Mouse (Mus musculus) limb, embryonic 14.5 days (tissue): ENCODE measurements around the gene Spata25. TPM values are rescaled to one million over a fixed set of nuclear protein-coding genes. Genes with fewer than 3 reads are reported as not detected.

Experiments
- ATAC-seq: fragments of 200-750 bp; cut with Nextera tagmentation; 2 replicates; pipeline ENCODE4 v1.8.0; 2017; ENCODE audit warnings: low read depth, moderate number of reproducible peaks, moderate TSS enrichment; ENCODE audit not compliant: low FRiP score
- DNase-seq: peaks from one replicate; pipeline ENCODE4 v3.0.0-alpha.2; 2015; ENCODE audit warnings: low spot score
- H3K27ac ChIP-seq: fragments of 300-500 bp; sonication (generic); replicated peaks from 2 replicates; pipeline ENCODE4 v1.5.1; 2014; ENCODE audit warnings: low read depth, mild to moderate bottlenecking, low read length, moderate library complexity, mixed read lengths
- H3K27me3 ChIP-seq: fragments of 300-500 bp; sonication (generic); 2 replicates; pipeline ENCODE4 v1.6.1; 2014; ENCODE audit warnings: low read length, mixed read lengths; ENCODE audit not compliant: control insufficient read depth, insufficient read depth
- H3K36me3 ChIP-seq: fragments of 300-500 bp; sonication (generic); 2 replicates; pipeline ENCODE4 v1.6.1; 2014; ENCODE audit warnings: mild to moderate bottlenecking, low read length, moderate library complexity, mixed read lengths; ENCODE audit not compliant: control insufficient read depth, insufficient read depth
- H3K4me1 ChIP-seq: fragments of 300-500 bp; sonication (generic); 2 replicates; pipeline ENCODE4 v1.6.1; 2014; ENCODE audit warnings: antibody characterized with exemption, low read length, mixed read lengths; ENCODE audit not compliant: control insufficient read depth, insufficient read depth
- H3K4me2 ChIP-seq: fragments of 300-500 bp; sonication (generic); replicated peaks from 2 replicates; pipeline ENCODE4 v1.6.1; 2014; ENCODE audit warnings: low read depth, mild to moderate bottlenecking, low read length, moderate library complexity; ENCODE audit not compliant: severe bottlenecking
- H3K4me3 ChIP-seq: fragments of 300-500 bp; sonication (generic); replicated peaks from 2 replicates; pipeline ENCODE4 v1.5.1; 2014; ENCODE audit warnings: low read length
- H3K9ac ChIP-seq: fragments of 300-500 bp; sonication (generic); 2 replicates; pipeline ENCODE4 v1.6.1; 2014; ENCODE audit warnings: mild to moderate bottlenecking, low read depth, low read length, moderate library complexity; ENCODE audit not compliant: severe bottlenecking
- H3K9me3 ChIP-seq: fragments of 300-500 bp; sonication (generic); 2 replicates; pipeline ENCODE4 v1.6.1; 2016; ENCODE audit warnings: low read length; ENCODE audit not compliant: control insufficient read depth
- POLR2A ChIP-seq: fragments of 200-500 bp; IDR thresholded peaks from 2 replicates; pipeline ENCODE4 v1.8.0; 2012; ENCODE audit warnings: inconsistent platforms, mild to moderate bottlenecking, moderate library complexity, borderline replicate concordance; ENCODE audit not compliant: insufficient read depth, insufficient read length; ENCODE audit errors: extremely low read depth
- WGBS: fragments of 180-500 bp; shearing (Covaris S2); extraction: QIAGEN DNeasy Blood & Tissue Kit; methylation state at CpG from one replicate; pipeline ENCODE4 v1.1.7; 2014; 5-methylcytosine and 5-hydroxymethylcytosine counted together
- polyA plus RNA-seq, 2 experiments: library from polyadenylated mRNA; depleted of rRNA in 1 of 2; stranded (reverse) in 1 of 2; unstranded in 1 of 2; fragments of >200 nt; fragmentation: Nextera tagmentation in 1 of 2; extraction: Ambion mirVana in 1 of 2; gene quantifications; 2 replicates each; pipeline versions ENCODE4 v1.2.1 to v1.2.3; 2012 to 2014

The Spata25 gene
- polyA plus RNA-seq, 2 experiments, result 0.09 TPM; not detected in 1

DNA sequence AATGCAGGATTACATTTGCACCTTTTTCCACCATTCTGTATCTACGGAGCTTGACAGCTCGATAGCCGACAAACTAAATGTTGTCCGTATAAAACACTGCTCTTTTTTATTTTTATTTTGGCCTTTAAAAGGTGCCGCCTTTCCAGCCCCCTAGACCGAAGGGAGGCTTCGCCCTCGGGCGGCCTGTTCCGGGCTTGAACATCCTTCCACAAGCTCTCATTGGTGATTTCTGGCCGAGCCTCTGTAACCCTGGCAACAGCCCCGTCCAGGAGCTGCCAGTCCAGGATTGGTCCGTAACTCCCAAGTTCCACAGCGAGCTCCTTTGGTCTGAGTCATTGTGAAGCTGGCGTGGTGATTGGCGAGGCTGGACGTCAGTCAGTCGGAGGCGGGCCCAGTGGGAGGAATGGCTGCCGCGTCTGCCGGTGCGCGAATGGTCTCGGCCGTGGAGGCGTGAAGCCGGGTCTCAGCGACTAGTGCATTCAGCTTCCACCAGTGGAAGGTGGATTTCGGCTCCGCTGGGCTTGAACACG is 5.6 kb downstream of the Spata25 start, which contains the start of gene Zswim1:
TSS of gene Zswim1 (plus strand) at position 51 of the 530 bp plus-strand sequence.
- peak; percentile 69; the same call in 1 of the 2 replicates for TF ChIP-seq POLR2A
- peak within 1 kb of the TSS; percentile 61 for H3K27ac ChIP-seq
- peaks cover 6% of the 10 kb centered on the region; the same call in 1 of the 2 replicates for H3K4me1 ChIP-seq
- H3K9ac ChIP-seq, result peak within 1 kb of the TSS; percentile 57
- DNase-seq (peak; percentile 98), ATAC-seq (peak; percentile 100)
- H3K27me3 ChIP-seq, result no peaks in the 10 kb centered on the region
- no peaks in the 10 kb centered on the region for H3K9me3 ChIP-seq
- H3K36me3 ChIP-seq, result peaks cover 37% of the 10 kb centered on the region
- H3K4me3 ChIP-seq, result peak within 1 kb of the TSS; percentile 82
- peak within 1 kb of the TSS; percentile 66 for H3K4me2 ChIP-seq
- under 1% methylated on average over 32 of the region's 32 CpGs for WGBS

DNA sequence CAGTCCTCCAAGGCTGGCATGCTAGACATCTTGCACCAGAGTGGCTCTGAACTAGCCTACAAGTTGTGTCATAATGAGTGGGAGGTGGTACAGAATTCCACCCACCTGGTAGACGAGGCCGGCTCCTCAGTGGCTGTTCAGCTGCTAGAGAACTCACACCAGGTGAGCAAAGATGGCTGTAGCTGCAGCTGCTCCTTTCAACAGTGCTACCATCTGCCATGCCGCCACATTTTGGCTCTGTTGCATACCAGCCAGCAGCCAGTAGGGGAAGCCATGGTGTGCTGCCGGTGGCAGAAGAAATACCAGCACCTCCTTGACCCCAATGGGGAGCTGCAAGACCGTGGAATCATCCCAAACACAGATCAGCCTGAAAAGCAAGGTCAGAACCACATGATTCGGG is 7.3 kb downstream of the Spata25 start:
- ATAC-seq (no peak), DNase-seq (no peak)
- Histone ChIP-seq H3K4me3 (no peak overlapping the region), H3K36me3 (peaks cover 21% of the 10 kb centered on the region), H3K4me2 (no peak overlapping the region), H3K27me3 (no peaks in the 10 kb centered on the region), H3K27ac (no peak overlapping the region), H3K9me3 (no peaks in the 10 kb centered on the region), H3K4me1 (peaks cover 6% of the 10 kb centered on the region; the same call in 1 of the 2 replicates), H3K9ac (no peak overlapping the region)
- no peak for TF ChIP-seq POLR2A
- WGBS, result 88% methylated on average over 6 of the region's 6 CpGs

- TF ChIP-seq POLR2A, result no peak
- H3K36me3 ChIP-seq, result peaks cover 11% of the 10 kb centered on the region; the same call in 1 of the 2 replicates
- 68% methylated on average over 5 of the region's 5 CpGs for WGBS
- H3K4me1 ChIP-seq, result 0 out of 2 replicates have a peak, but pooled peaks cover 2% of the 10 kb centered on the region
- no peak overlapping the region for H3K4me3 ChIP-seq
- ATAC-seq (no peak), DNase-seq (peak; percentile 26)
- H3K4me2 ChIP-seq, result no peak overlapping the region
- no peak overlapping the region for H3K9ac ChIP-seq
- no peaks in the 10 kb centered on the region for H3K9me3 ChIP-seq
- no peaks in the 10 kb centered on the region for H3K27me3 ChIP-seq
- no peak overlapping the region for H3K27ac ChIP-seq
Observed at GRCm38 (mm10) chr2:164817703-164818102, 10.6 kb downstream of the Spata25 start.

GRCm38 (mm10) chr2:164817206-164817605 is 11.1 kb downstream of the Spata25 start:
- Histone ChIP-seq H3K4me1 (no peaks in the 10 kb centered on the region), H3K9me3 (no peaks in the 10 kb centered on the region), H3K4me3 (no peak overlapping the region), H3K36me3 (peaks cover 13% of the 10 kb centered on the region; the same call in 1 of the 2 replicates), H3K27me3 (no peaks in the 10 kb centered on the region), H3K27ac (no peak overlapping the region), H3K9ac (no peak overlapping the region), H3K4me2 (no peak overlapping the region)
- no peak for TF ChIP-seq POLR2A
- ATAC-seq, result no peak
- DNase-seq, result no peak
- 86% methylated on average over 6 of the region's 6 CpGs for WGBS

DNA sequence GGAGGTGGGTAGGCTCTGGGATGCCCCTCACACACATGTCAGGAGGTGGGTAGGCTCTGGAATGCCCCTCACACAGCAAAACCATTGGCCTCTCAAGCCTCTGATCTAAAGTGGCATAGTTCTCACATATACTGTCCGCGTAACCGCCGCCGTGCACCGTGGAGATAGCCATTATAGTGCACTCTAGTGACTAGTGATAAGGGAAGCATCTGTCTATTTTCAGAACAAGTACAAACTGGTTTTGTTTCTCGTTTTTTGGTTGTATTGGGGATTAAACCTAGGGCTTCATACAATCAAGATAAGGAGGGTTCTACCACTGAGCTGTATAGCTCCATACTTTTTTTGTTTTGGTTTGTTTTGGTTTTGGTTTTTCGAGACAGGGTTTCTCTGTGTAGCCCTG is 12.5 kb downstream of the Spata25 start:
- H3K9me3 ChIP-seq, result no peaks in the 10 kb centered on the region
- H3K36me3 ChIP-seq, result peaks cover 10% of the 10 kb centered on the region; the same call in 1 of the 2 replicates
- no peak for TF ChIP-seq POLR2A
- H3K4me1 ChIP-seq, result no peaks in the 10 kb centered on the region
- no peak overlapping the region for H3K9ac ChIP-seq
- no peak overlapping the region for H3K27ac ChIP-seq
- WGBS, result 95% methylated on average over 8 of the region's 8 CpGs
- H3K27me3 ChIP-seq, result no peaks in the 10 kb centered on the region
- H3K4me2 ChIP-seq, result no peak overlapping the region
- H3K4me3 ChIP-seq, result no peak overlapping the region
- ATAC-seq (no peak), DNase-seq (no peak)
